Mouse (Mus musculus) olfactory bulb, adult 2 months (tissue): ENCODE results near the gene Olfr435.

Experiments used
- CTCF ChIP-seq: fragments of 200-500 bp; IDR thresholded peaks from 2 replicates; pipeline ENCODE4 v1.5.1; 2012; ENCODE audit warnings: low read depth, mild to moderate bottlenecking, low read length, moderate library complexity; ENCODE audit not compliant: insufficient read depth
- POLR2A ChIP-seq: fragments of 200-500 bp; IDR thresholded peaks from 2 replicates; pipeline ENCODE4 v1.6.1; 2012; ENCODE audit warnings: mild to moderate bottlenecking, low read depth, low read length, moderate library complexity; ENCODE audit not compliant: insufficient read depth

GRCm38 (mm10) chr6:43198094-43198493, 1.1 kb downstream of the Olfr435 start:
- TF ChIP-seq POLR2A (no peak), CTCF (no peak)
